Mouse (Mus musculus) kidney, embryonic 16.5 days (tissue): ENCODE data around the gene Rarg. TPM values are rescaled to one million over a fixed set of nuclear protein-coding genes. Genes with fewer than 3 reads are reported as not detected.

ENCODE experiments used
- polyA plus RNA-seq: library from polyadenylated mRNA; unstranded; fragments of >200 nt; fragmentation: Nextera tagmentation; extraction: Ambion mirVana; gene quantifications from 2 replicates; pipeline ENCODE4 v1.2.1, GENCODE M21; 2015

Gene Rarg
- polyA plus RNA-seq, 1 experiment from 2014 or later = 31.9 TPM

Other genes starting within 250 kb of the Rarg start
- gene Krt18, start 229.3 kb downstream of the Rarg start, polyA plus RNA-seq = 216 and 223 TPM in 2 replicates
- 137 and 140 TPM in 2 replicates for gene Eif4b, start 183.7 kb downstream of the Rarg start, polyA plus RNA-seq
- 51.2 and 56.3 TPM in 2 replicates for gene Tns2, start 157.1 kb downstream of the Rarg start, polyA plus RNA-seq
- gene Spryd3, start 121.3 kb downstream of the Rarg start, polyA plus RNA-seq = 19.0 and 22.4 TPM in 2 replicates
- gene Igfbp6, start 113.2 kb downstream of the Rarg start, polyA plus RNA-seq = 33.0 and 33.9 TPM in 2 replicates
- 0.40 and 0.41 TPM in 2 replicates for gene Soat2, start 107.0 kb downstream of the Rarg start, polyA plus RNA-seq
- gene Zfp740, start 54.3 kb downstream of the Rarg start, polyA plus RNA-seq = 82.1 and 88.7 TPM in 2 replicates
- 131 and 153 TPM in 2 replicates for gene Csad, start 52.8 kb downstream of the Rarg start, polyA plus RNA-seq
- 1.4 and 1.9 TPM in 2 replicates for gene Itgb7, start 25.6 kb downstream of the Rarg start, polyA plus RNA-seq
- gene Gm9918, start 13.0 kb upstream of the Rarg start, polyA plus RNA-seq = 0.36 and 0.89 TPM in 2 replicates
- gene Mfsd5, start 21.9 kb upstream of the Rarg start, polyA plus RNA-seq = 76.5 and 78.8 TPM in 2 replicates
- 31.4 and 33.6 TPM in 2 replicates for gene Espl1, start 38.7 kb upstream of the Rarg start, polyA plus RNA-seq
- gene Pfdn5, start 68.6 kb upstream of the Rarg start, polyA plus RNA-seq = 376 and 377 TPM in 2 replicates
- gene Myg1, start 74.2 kb upstream of the Rarg start, polyA plus RNA-seq = 118 and 120 TPM in 2 replicates
- 89.2 and 91.7 TPM in 2 replicates for gene Aaas, start 93.3 kb upstream of the Rarg start, polyA plus RNA-seq
- 1.2 and 1.3 TPM in 2 replicates for gene Sp7, start 109.7 kb upstream of the Rarg start, polyA plus RNA-seq
- gene Sp1, start 148.6 kb upstream of the Rarg start, polyA plus RNA-seq = 10.6 and 11.3 TPM in 2 replicates
- 1.7 and 2.0 TPM in 2 replicates for gene Amhr2, start 187.8 kb upstream of the Rarg start, polyA plus RNA-seq
- gene Prr13, start 201.5 kb upstream of the Rarg start, polyA plus RNA-seq = 81.5 and 94.9 TPM in 2 replicates
- 209 and 212 TPM in 2 replicates for gene Pcbp2, start 213.0 kb upstream of the Rarg start, polyA plus RNA-seq
- gene Gm10337, start 246.2 kb upstream of the Rarg start, polyA plus RNA-seq = 6.7 TPM in 1 of 2 replicates, not detected in the other